Mouse (Mus musculus) splenic B cell, adult 2 months (primary cell): Measurements from ENCODE around the gene Klhdc4.

Experiments used
- DNase-seq: peaks from one replicate; pipeline ENCODE4 v3.0.0-alpha.2; 2011; ENCODE audit warnings: low read depth, low spot score
- H3K27me3 ChIP-seq: 2 replicates; pipeline ENCODE4 v1.6.1; 2012; ENCODE audit warnings: mild to moderate bottlenecking, low read length, moderate library complexity, mixed read lengths; ENCODE audit not compliant: control insufficient read depth, poor library complexity, insufficient read depth, severe bottlenecking
- H3K36me3 ChIP-seq: 2 replicates; pipeline ENCODE4 v1.6.1; 2012; ENCODE audit warnings: mild to moderate bottlenecking, low read length, moderate library complexity, mixed read lengths; ENCODE audit not compliant: control insufficient read depth, poor library complexity, insufficient read depth, severe bottlenecking

Gene Klhdc4

GRCm38 (mm10) chr8:121808032-121808431, 21.3 kb downstream of the Klhdc4 start:
- no peak for DNase-seq
- no peaks in the 10 kb centered on the region for H3K27me3 ChIP-seq
- peaks cover 11% of the 10 kb centered on the region for H3K36me3 ChIP-seq

DNA sequence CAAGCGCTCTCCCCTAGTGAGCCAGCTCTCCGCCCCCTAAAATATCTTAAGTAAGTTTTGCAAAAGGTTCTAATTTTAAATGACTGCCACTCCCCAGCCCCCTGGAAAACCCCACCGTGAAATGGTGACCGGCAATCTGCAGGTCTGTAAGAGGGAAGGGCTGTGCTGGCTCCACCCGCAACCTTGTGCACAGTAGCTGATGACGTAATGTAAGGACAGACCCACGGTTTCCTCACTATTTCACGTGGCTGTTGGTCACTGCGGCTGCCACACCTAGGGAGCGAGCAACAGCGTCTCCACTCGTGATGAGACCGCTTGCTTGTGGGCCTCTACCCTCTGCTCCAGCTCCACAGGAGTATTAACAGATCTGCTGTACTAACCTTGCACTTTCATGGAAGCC, 23.2 kb downstream of the Klhdc4 start:
- no peak for DNase-seq
- Histone ChIP-seq H3K36me3 (peaks cover 10% of the 10 kb centered on the region; the same call in 1 of the 2 replicates), H3K27me3 (no peaks in the 10 kb centered on the region)

DNA sequence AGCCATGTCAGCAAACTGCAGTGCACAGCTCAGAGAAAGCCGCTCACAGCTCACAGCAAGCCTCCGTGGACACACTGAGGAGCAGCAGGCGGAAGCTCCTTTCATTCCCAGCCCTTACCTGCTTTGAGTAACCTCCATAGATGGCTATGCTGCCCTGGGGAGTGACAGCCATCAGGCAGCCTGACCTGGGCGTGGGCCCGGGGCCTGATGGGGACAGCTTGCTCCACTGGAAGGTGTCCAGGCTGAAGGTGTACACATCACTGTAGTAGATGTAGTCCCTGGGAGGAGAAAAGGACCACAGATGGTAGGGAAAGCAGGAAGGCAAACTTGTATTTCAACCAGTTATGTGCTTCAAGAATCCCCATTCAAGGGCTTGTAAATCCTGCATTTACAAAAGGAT, 24.5 kb downstream of the Klhdc4 start:
- peaks cover 11% of the 10 kb centered on the region; the same call in 1 of the 2 replicates for H3K36me3 ChIP-seq
- H3K27me3 ChIP-seq = no peaks in the 10 kb centered on the region
- no peak for DNase-seq

- H3K27me3 ChIP-seq = no peaks in the 10 kb centered on the region
- H3K36me3 ChIP-seq = peaks cover 3% of the 10 kb centered on the region; the same call in 1 of the 2 replicates
- no peak for DNase-seq
Observed at GRCm38 (mm10) chr8:121798401-121798800, 31.0 kb downstream of the Klhdc4 start.

DNA sequence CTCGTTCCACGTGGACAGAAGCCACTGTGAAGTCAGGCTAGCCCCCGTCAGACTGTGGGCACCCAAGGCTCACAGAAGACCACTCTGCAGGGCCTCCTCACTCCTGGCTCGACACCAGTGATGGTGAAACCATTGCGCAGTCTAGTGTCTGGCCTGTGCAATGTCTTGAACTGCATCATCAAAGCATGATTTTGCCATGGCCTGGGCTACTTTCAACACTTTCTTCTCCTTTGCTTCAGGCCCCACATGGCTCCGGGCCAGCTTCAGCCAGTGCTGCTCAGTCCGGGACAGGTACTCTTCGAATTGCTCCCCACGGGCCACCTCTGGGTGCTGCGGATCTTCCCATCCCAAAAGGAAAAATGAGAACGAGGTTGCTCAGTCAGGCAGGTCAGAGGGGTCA, 33.0 kb downstream of the Klhdc4 start:
- Histone ChIP-seq H3K36me3 (peaks cover 1% of the 10 kb centered on the region; the same call in 1 of the 2 replicates), H3K27me3 (no peaks in the 10 kb centered on the region)
- no peak for DNase-seq

GRCm38 (mm10) chr8:121795461-121795860, 33.9 kb downstream of the Klhdc4 start:
- Histone ChIP-seq H3K36me3 (peaks cover 1% of the 10 kb centered on the region; the same call in 1 of the 2 replicates), H3K27me3 (no peaks in the 10 kb centered on the region)
- DNase-seq = no peak

DNA sequence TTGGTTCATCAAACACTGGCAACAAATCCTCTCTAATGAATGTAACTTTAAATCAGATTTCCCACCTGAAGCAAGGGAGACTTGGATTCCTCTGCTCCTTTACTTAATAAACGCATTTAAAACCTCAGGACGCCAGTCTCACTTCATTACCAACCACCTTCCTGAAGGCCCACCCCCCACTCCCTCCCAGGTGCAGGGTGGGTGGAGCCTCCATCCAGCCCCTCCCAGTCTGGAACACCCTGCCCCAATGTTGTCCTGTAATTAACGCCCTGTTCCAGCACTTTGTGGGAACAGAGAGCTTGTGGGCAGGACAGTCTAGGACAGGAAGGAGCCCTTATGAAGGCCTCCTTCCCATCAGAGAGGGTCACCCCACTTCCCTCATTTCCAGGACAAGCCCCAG, 35.2 kb downstream of the Klhdc4 start:
- DNase-seq = no peak
- Histone ChIP-seq H3K36me3 (no peaks in the 10 kb centered on the region; the same call in 1 of the 2 replicates), H3K27me3 (no peaks in the 10 kb centered on the region)

- no peaks in the 10 kb centered on the region for H3K27me3 ChIP-seq
- H3K36me3 ChIP-seq = no peaks in the 10 kb centered on the region
- no peak for DNase-seq
Observed at GRCm38 (mm10) chr8:121792627-121793026, 36.7 kb downstream of the Klhdc4 start.

GRCm38 (mm10) chr8:121792159-121792558, 37.2 kb downstream of the Klhdc4 start:
- DNase-seq = no peak
- Histone ChIP-seq H3K36me3 (no peaks in the 10 kb centered on the region), H3K27me3 (no peaks in the 10 kb centered on the region)

DNA sequence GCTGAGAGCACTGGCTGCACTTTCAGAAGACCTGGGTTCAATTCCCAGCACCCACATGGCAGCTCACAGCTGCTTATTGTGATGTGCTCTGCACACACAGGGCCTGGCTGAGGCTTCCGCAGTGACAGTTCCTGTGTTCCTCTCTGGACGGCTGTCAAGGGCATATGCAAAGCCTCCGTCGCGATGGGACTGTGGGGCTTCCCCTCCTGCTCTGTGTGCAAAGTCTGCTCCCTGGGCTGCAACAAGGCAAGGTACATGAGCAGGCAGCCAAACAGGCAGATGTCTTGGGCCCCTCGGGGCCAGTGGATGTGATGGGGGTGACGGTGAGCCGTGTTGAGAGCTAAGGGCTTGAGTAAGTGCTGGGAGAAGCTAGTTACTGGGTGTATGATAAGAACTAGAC, 40.6 kb downstream of the Klhdc4 start:
- H3K36me3 ChIP-seq = no peaks in the 10 kb centered on the region
- DNase-seq = peak; percentile 52
- no peaks in the 10 kb centered on the region for H3K27me3 ChIP-seq

DNA sequence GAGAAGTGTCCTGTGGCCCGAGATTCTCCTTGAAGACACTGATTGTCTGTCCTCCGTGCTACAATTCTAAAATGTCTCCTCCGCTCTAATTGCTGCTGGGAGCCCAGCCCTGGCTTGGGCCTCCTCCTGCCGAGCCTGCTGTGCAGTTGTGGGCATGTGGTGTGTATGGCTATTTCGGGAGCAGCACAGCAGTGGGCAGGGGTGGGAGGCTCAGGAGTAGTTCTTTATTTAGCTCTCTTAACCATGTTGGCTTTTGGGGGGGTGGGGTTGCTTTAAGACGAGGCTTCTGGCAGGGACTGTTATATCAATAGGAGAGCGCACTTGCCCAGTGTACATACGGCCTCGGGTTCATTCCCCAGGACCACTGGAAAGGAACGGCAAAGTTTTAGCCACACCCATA, 42.8 kb downstream of the Klhdc4 start:
- Histone ChIP-seq H3K27me3 (no peaks in the 10 kb centered on the region), H3K36me3 (no peaks in the 10 kb centered on the region)
- DNase-seq = no peak

GRCm38 (mm10) chr8:121782493-121782892, 46.9 kb downstream of the Klhdc4 start:
- Histone ChIP-seq H3K27me3 (no peaks in the 10 kb centered on the region; the same call in 1 of the 2 replicates), H3K36me3 (no peaks in the 10 kb centered on the region)
- no peak for DNase-seq

GRCm38 (mm10) chr8:121773876-121774275, 55.5 kb downstream of the Klhdc4 start:
- DNase-seq = no peak
- H3K27me3 ChIP-seq = no peaks in the 10 kb centered on the region
- no peaks in the 10 kb centered on the region for H3K36me3 ChIP-seq

- H3K27me3 ChIP-seq = no peaks in the 10 kb centered on the region
- no peak for DNase-seq
- no peaks in the 10 kb centered on the region for H3K36me3 ChIP-seq
Observed at GRCm38 (mm10) chr8:121770845-121771752, 58.3 kb downstream of the Klhdc4 start.

- H3K36me3 ChIP-seq = no peaks in the 10 kb centered on the region
- DNase-seq = no peak
- H3K27me3 ChIP-seq = no peaks in the 10 kb centered on the region
Observed at GRCm38 (mm10) chr8:121769621-121770020, 59.7 kb downstream of the Klhdc4 start.
